Mouse (Mus musculus) gastrocnemius, postnatal 36 days (tissue): ENCODE measurements at regions not wholly inside any gene's neighbourhood (a gene's known extent, or its start where the extent isn't known, plus 50 kb on each side); places are given as distances from the start of the nearest gene placed in this dataset.

Experiments used
- DNase-seq, 2 experiments: peaks; one replicate each; pipeline ENCODE4 v3.0.0; 2022
- intact Hi-C: fragments of 180-260 bp; cut with DNase I; formaldehyde crosslinking; loops from one replicate; pipeline ENCODE4 v1.15.1; 2025

DNA sequence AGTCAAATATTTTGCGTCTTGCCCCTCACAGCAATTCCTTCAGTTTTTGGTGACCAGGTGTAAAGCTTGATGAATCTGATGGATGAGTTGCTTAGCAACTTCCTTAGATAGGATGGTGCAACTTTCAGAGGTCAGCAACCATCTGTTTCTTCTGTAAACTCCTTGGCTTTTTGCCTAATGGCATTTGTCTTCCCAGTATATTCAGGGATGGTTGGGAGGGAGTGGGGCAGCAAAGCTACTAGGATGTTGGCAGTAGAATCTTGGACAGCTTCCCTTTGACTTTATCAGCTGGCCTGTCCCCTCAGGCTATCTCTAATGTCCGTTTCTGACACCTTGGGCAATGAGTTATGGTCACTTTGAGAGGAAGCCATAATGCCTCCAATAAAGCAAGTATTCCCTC lies 289.1 kb downstream of the Lyplal1 start:
- intact Hi-C loops = no loop called here

DNA sequence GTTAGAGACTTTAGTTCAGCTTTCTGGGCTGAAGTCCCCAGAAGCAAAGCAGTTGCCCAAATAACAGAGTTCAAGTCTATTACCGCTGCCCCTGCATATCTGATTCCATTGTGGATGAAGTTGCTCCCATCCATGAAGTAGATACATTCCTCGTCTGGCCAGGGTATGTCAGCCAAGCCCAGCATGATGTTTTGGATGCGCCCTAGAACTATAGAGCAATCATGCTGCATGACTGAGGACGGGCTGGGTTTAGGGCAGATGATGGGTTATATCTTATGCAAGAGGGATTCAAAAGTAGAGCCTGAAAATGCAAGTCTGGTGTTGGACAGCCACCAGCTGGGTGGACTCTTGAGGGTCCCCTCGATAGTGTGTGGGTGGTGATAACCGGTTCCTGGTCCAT lies 288.6 kb downstream of the Lyplal1 start:
- no peak for DNase-seq
- intact Hi-C loops = no loop called here

More for the DNA sequence above, 289.1 kb downstream of the Lyplal1 start:
- no peak for DNase-seq

DNA sequence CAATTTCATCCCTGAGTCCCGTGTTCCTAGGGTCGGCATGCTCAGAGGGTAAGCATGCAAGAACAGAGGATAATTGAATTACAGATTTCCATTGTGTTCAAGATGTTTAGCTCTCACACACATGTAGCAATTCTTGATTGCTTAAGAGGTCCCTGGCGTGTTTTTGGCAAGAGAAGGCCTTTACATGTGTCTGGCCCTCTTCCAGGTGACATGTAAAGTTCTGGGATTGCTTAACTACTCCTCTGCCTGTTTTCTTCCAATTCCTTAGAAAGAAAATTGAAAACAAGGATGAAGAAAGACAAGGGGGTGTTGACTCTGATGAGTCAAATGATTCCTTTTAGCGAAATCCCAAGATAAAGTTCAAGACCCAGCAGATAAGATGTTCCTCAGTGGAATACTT lies 285.1 kb downstream of the Lyplal1 start:
- DNase-seq = no peak
- intact Hi-C loops = no loop called here

DNA sequence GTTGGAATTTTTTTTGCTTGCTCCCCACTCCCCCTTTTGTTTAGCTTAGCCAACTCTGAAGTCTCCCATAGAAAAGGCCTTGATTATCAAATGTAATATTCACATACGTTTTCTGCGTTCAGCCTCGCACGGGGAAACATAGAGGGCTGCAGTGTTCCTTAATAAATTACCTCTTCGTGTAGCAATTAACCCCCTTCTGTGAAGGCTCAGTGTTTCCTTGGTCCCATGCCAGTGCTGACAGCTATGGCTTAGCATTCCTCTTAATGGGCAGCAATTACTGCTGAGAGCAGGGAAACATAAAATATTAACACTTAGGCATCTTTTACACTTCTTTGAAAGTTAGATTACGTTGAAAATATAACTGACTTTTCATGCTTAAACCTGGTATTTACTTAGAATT lies 282.9 kb downstream of the Lyplal1 start:
- intact Hi-C loops = no loop called here
- DNase-seq = no peak

DNA sequence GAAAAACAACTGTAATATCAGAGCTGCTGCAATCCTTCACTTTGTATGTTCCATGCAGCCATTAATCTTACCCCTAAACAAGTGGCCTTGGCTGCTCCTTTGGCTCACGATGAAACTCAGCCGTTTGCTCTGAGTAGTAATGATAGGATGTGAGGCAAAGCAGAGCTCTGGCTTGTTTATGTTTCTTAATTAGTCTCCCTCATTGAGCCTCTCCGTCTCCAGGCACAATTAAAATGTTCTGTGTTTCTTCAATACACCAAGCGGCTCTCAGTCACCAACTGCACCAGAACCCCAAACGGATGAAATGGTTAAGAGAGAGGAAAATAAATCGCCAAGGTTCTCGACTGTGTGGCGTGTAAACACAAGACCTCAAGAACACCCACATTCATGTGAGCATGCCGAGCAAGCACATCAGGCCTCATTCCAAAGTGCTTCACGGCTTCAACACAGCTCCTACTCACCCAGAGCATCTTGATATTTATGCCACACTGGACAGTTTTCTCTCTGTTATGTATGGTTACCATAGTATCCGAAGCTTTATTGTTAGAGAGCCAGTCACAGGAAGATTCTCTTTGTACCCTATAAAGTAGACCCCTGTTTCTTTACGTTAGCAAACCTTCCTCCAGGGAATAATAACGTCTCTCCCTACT lies 280.4 kb downstream of the Lyplal1 start:
- no peak for DNase-seq
- intact Hi-C loops = no loop called here

DNA sequence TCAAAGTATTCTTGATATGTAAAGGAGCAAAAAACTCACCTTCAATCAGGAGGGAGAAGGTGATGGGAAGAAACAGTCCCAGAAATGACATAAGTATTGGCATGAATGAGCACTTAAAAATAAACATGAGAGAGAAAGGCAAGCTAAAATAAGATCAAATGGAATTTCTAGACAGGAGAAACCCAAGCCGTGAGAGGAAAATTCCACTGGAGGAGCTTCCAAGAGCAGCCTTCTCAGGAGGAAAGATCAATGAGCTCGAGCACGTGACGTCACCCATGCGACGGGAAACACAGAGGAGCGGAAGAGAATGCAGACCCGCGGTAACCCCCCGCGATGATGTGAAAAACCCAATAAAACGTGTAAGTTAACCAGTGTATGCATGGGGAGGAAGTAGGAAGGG lies 274.6 kb downstream of the Lyplal1 start:
- intact Hi-C loops = no loop called here
- no peak for DNase-seq

DNA sequence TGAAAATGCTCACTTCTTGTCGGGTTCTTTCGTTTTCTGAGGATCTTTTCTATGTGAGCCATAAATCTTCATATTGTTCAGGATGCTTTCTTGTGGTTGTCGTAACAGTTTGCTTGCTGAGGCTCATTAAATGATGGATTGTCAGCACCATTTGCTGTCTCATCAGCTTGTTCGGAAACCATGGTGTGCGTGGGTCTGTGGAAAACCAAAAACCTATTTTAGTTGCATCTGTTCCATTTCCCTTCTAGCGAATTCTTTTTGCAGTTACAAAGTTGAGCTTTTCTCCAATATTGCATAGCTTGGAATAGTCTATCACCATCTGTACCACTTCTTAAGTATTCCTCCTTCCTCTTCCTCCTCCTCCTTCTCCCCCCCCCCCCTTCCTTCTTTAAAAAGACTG lies 269.9 kb downstream of the Lyplal1 start:
- intact Hi-C loops = no loop called here

DNA sequence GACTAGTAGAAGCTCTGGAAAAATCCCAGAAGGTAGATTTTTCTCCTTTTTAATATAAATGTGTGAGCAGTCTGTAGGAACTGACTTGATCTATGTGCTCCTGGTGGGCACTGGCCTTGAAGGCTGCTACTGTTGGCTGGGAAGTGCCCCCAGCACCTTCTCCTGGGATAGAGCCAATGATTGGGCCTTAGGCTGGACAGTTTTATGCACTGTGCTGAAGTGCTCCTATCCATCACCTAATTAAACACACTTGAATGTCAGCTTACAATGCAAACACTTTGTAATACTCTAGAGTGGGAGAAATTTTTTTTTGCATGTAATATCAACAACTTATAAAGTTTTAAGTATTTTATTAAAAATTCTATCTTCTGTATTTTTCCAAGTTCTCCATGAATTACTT lies 266.5 kb downstream of the Lyplal1 start:
- intact Hi-C loops = no loop called here
- no peak for DNase-seq

More for the DNA sequence above, 269.9 kb downstream of the Lyplal1 start:
- DNase-seq = no peak

DNA sequence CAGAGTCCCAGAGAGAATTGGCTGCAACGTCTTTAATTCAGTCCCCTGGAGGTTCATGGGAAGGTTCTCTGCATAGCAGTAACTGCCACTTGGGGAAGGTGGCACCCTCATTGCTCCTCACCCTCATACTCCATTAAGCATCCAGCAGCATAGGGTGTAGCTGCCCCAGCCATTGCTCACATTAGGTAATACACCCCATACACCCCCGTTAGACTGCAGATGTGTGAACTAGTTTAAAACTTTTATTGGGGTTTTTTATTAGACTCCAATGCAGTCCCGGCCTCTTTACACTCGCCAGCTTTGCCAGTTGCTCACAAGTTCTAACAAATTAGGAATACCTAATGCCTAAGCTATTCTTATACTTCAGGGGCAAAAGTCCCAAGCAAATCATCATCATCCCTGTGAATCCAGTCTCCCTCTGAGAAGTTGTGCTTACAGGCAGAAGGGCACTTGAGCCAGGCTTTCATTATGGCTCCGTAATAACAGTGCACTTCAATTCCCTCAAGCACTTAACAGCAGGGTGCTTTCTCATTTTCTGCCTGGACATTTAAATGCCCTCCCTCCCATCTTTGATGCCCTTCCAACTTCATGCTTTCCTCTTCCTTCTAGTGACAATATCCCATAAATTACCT lies 265.7 kb downstream of the Lyplal1 start:
- intact Hi-C loops = no loop called here

DNA sequence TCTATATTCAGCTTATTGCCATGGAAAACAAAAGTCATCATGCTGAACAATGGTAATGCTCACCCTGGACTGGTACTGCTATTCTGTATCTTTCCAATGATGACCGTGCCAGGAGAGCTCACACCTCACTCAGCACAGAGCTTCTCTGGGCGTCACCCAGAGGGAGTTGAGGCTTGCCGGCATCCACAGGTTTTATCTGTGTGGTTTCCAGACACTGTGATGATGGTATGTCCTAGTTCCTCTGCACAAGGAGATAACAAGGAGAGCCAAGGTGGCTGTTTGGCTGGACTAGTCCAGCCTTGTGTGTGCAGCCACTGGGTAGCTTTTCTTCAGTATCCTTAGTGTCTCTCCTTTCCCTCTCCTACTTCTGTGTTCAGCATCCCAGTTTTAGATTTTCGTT lies 255.4 kb downstream of the Lyplal1 start:
- DNase-seq = no peak
- intact Hi-C loops = no loop called here

More for the DNA sequence above, 265.7 kb downstream of the Lyplal1 start:
- DNase-seq = no peak

DNA sequence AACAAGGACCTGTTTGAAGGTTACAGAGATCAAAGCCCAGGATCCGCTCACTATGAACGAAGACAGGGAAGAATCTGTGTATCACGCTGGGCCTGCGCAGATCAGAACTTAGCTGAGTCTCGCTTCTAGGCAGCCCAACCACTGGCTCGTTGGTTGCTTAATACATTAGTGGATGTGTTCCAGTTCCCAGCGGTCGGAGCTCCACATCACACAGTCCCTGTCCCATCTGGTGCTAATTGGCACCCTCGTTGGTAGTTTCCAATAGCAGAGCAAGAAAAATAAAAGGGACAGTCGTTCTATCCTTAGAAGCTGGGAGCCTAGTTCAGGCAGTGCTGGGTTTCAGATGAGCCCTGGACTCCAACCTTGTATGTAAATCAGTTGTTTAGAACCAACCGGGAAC lies 251.2 kb downstream of the Lyplal1 start:
- intact Hi-C loops = no loop called here
- peak in 1 of 2 experiments; percentile 20 for DNase-seq

DNA sequence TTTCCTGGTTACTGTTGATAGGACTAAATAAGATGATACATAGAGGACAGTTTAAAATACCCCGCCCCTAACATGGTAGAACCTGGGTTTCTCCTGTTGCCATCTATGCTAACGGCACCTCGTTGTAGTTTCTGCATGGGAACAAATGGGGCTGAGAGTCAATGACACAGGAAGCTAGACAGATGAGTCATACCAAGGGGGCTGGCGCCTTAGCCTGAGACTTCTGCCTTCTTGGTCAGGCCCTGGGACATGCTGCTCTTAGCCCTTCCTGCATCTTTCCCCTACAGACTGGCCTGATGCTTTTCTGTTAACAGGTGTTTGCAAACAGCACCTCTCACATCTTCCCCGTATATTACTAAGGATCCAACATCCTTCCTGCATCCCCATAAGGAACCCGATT lies 250.5 kb downstream of the Lyplal1 start:
- DNase-seq = no peak
- intact Hi-C loops = no loop called here

DNA sequence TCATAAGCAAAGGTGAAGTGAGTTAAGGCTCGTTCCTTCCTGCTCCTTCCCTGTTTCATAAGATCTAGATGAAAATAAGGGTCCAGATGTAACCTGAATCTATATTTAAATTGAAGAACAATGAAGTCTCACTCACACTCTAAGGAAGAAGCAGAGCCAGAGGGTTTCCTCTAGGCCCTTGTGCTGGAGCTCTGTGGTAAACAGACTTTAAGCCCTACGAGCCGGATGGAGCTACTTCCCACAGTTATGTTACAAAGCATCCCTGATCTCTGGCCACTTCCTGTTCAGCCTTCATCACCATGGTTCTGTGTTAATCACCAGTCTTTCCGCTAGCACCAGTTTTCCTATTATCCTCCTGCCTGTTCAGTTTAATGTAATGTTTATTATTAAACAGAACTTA lies 250.1 kb downstream of the Lyplal1 start:
- intact Hi-C loops = no loop called here
- DNase-seq = no peak

DNA sequence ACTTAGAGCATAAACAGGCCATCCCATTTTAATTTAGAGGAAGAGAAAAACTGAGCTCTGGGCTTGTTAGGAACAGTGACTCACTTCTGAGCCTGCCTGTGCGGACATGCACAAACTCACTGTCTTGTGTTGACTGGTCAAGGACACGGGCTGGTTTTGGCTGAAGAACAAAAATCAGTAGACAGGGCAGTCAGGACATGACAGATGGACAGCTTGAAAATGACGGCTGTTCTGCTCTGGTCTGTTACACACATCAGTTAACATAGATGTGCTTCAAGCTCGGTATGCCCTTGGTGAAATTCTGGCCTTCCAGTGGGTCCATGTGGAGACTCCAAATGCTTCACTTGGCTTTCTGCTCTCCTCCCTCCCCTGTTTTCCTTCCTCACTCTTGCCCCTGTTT lies 248.4 kb downstream of the Lyplal1 start:
- DNase-seq = no peak
- intact Hi-C loops = no loop called here

DNA sequence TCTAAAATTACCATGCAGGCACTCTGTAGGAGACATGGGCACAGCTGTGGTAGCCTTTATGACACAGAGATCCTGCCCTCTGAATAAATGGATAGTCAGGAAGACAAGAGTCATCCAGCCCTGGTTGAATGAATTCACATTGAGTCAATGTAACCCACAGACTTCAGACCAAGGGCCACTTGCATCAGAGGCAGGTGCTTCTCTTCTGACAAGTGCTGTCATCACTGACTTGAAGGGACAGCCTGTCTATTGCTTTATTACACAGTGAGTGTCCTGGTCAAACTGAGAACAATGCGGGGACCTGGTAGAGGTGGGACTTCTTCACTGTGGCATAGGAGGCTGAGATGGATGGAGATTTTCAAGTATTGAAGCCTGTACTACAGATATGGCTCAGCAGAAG lies 230.1 kb downstream of the Lyplal1 start:
- no peak for DNase-seq
- intact Hi-C loops = no loop called here

DNA sequence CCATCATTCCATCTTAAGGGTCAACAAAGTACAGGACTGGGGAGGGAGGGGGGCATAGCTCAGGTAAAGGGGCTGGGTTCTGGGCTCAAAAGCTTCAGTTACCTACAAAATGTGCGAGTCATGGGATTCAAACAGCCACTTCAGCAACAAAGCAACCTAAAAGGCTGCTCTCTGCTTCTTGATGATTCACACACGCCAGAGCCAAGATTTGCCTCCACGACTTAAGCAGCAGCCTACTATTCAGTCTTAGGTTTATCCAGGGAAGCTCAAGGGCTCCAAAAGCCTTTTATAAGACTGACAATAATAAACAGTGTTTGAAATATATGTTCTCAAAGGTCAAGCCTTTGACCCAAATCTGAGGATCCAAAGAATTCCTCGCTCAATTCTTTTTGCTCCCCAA lies 225.3 kb downstream of the Lyplal1 start:
- no peak for DNase-seq

DNA sequence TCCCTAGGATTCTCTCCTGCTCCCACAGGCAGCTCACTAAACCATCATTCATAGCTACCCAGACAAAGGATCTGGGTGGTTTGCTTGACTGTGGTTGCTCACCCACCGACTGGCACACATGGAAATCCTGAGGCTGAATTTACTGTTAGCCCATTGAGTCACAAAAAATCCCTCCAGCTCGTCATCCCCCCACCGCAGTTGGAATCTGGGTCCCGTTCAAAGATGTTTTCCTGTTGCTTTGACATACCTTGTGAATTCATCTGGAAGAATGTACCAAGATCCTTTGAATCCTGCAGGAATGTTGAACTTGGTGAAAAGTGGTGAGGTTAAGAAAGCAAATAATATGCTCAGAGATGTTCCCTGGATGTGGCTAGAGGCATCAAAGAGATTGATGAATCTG lies 223.7 kb downstream of the Lyplal1 start:
- no peak for DNase-seq
- intact Hi-C loops = no loop called here

More for the DNA sequence above, 225.3 kb downstream of the Lyplal1 start:
- intact Hi-C loops = no loop called here

DNA sequence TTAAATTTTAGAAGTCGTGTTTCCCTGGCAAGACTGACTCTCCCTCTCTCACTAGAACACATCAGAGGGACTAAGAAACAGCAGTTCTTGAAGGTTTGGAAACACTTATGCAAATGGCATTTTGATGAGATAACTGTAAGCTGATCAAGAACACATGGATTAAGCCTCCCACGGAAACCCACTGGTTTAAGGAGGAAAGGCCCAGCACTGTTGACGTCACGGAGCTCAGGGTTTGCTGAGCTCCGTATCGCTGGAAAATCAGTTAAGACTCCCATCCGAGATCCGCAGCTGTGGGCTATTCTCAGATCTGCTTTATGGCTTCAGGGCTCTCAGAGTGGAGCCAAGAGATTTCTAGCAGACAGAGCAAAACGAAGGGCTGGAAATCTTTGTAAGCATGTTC lies 218.6 kb downstream of the Lyplal1 start:
- DNase-seq = peak in 1 of 2 experiments; percentile 7
- intact Hi-C loops = no loop called here

DNA sequence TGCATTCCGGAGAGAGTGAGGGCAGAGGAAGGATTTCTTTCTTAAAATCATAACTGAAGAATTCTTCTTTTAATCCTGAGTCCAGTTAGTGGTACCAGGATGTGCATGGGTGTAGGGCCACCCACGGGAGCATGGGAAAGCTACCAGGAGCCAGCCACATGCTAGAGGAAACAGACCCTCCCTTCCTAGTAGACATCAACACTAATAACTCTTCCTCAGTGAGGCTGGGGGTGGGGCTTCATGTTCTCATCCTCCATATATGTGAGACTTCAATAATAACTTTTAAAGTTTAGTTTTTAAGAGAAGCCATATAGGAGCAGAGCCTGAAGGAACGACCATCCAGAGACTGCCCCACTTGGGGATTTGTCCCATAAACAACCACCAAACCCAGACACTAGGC lies 216.8 kb downstream of the Lyplal1 start:
- intact Hi-C loops = no loop called here
- no peak for DNase-seq

DNA sequence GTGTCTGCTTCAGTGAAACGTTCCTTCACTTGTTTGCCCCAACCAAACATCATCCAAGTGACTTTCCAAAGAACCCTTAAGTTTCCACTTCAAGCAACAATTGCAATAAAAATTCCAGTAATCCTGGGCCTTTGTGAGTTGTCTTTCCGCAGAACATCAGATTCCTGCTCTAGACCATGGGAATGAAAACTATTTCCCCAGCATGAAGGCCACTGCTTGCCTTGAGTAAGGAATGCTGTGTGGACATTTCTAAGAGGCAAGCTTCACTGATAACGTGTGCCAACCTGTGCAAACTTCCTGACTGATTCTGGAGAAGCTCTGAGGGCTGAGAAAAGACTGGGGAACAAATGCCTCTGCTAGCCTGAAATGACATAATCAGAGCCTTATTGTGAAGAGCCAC lies 214.7 kb downstream of the Lyplal1 start:
- DNase-seq = no peak
- intact Hi-C loops = no loop called here

DNA sequence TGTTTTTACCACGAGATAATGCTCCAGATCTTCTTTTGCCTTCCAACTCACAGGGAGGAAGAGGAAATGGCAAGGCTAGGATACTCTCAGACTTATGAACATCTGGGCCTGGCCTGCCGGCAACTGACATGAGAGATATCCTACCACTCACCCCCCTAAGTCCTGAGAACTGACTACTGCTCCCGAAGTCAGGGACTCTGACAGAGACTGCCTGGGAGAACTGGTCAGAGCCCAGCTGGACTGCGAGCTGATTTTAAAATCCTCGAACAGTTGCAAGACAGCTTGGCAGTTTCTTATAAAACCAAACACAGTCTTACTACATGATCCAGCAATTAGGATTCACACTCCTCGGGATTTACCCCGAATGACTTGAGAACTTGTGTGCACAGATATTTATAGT lies 211.4 kb downstream of the Lyplal1 start:
- DNase-seq = peak in 1 of 2 experiments; percentile 23
- intact Hi-C loops = no loop called here

DNA sequence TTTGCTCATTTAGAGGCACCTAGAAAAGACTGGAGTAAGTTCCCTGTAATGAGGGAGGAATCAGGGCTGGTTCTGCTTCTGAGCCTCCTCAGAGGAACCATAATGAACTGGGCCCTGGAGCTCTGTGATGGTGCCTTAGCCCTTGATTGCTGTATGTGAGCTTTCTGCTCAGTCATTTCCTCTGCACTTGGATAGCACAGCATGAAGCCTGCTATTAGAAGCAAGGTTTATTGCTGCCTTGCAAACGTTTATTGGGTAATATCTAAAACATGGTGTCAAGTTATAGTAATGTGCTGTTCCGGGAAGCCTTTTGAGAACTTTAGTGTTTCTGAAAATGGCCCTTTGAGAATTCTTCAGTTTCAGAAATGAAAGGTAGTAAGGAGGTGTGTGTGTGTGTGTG lies 201.5 kb downstream of the Lyplal1 start:
- intact Hi-C loops = no loop called here

DNA sequence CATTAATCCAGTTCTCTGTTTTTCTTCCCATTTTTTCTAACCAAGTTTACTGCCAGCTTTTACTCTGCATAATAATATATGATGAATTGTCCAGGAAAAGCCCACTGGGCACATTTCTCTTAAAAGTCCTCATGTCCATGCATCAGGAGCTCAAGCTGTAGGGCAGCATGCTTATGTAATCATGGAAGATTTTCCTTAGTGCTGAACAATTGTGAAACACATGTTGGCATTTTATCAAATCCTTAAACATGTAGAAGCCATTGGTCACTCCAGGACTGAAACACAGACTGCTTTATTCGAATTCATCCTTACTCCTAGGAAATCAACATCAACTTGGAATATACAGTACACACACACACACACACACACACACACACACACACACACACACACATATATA lies 198.4 kb downstream of the Lyplal1 start:
- no peak for DNase-seq
- intact Hi-C loops = no loop called here

More for the DNA sequence above, 201.5 kb downstream of the Lyplal1 start:
- DNase-seq = no peak
